Mouse (Mus musculus) hindbrain, embryonic 14.5 days (tissue): Measurements from ENCODE around the gene Tbc1d20. TPM values are rescaled to one million over a fixed set of nuclear protein-coding genes. Genes with fewer than 3 reads are reported as not detected.

Experiments used
- ATAC-seq: fragments of 200-750 bp; cut with Nextera tagmentation; 2 replicates; pipeline ENCODE4 v1.8.0; 2017; ENCODE audit warnings: moderate number of reproducible peaks, mild to moderate bottlenecking, moderate TSS enrichment, moderate library complexity; ENCODE audit not compliant: low FRiP score
- DNase-seq: peaks from one replicate; pipeline ENCODE4 v3.0.0-alpha.2; 2015; ENCODE audit warnings: low spot score
- H3K27ac ChIP-seq: fragments of 300-500 bp; sonication (generic); 2 replicates; pipeline ENCODE4 v1.5.1; 2014; ENCODE audit warnings: mild to moderate bottlenecking, moderate library complexity
- H3K27me3 ChIP-seq: fragments of 300-500 bp; sonication (generic); 2 replicates; pipeline ENCODE4 v1.6.1; 2014; ENCODE audit warnings: mild to moderate bottlenecking, low read length, mixed read lengths; ENCODE audit not compliant: control insufficient read depth, insufficient read depth
- H3K36me3 ChIP-seq: fragments of 300-500 bp; sonication (generic); replicated peaks from 2 replicates; pipeline ENCODE4 v1.6.1; 2014; ENCODE audit not compliant: control insufficient read depth, insufficient read depth
- H3K4me1 ChIP-seq: fragments of 300-500 bp; sonication (generic); replicated peaks from 2 replicates; pipeline ENCODE4 v1.6.1; 2014; ENCODE audit warnings: antibody characterized with exemption, low read length, mixed read lengths; ENCODE audit not compliant: control insufficient read depth, insufficient read depth
- H3K4me2 ChIP-seq: fragments of 300-500 bp; sonication (generic); replicated peaks from 2 replicates; pipeline ENCODE4 v1.6.1; 2014; ENCODE audit warnings: mild to moderate bottlenecking, moderate library complexity
- H3K4me3 ChIP-seq: fragments of 300-500 bp; sonication (generic); replicated peaks from 2 replicates; pipeline ENCODE4 v1.5.1; 2014; ENCODE audit warnings: mild to moderate bottlenecking, low read length
- H3K9ac ChIP-seq: fragments of 300-500 bp; sonication (generic); 2 replicates; pipeline ENCODE4 v1.6.1; 2014
- H3K9me3 ChIP-seq: fragments of 300-500 bp; sonication (generic); 2 replicates; pipeline ENCODE4 v1.6.1; 2016; ENCODE audit warnings: low read length; ENCODE audit not compliant: control insufficient read depth
- WGBS: fragments of 180-500 bp; shearing (Covaris S2); extraction: QIAGEN DNeasy Blood & Tissue Kit; methylation state at CpG from one replicate; pipeline ENCODE4 v1.1.7; 2014; 5-methylcytosine and 5-hydroxymethylcytosine counted together
- polyA plus RNA-seq: library from polyadenylated mRNA; unstranded; fragments of >200 nt; fragmentation: Nextera tagmentation; extraction: Ambion mirVana; gene quantifications from 2 replicates; pipeline ENCODE4 v1.2.1, GENCODE M21; 2014

Gene Tbc1d20
- polyA plus RNA-seq, 1 experiment from 2014 or later = 31.4 TPM

- Histone ChIP-seq H3K4me1 (peaks cover 18% of the 10 kb centered on the region), H3K4me3 (no peak overlapping the region), H3K27ac (no peak overlapping the region), H3K4me2 (0 out of 2 replicates have a peak overlapping the region, but pooled peaks have one; percentile 82), H3K9me3 (no peaks in the 10 kb centered on the region), H3K9ac (no peak overlapping the region), H3K36me3 (no peaks in the 10 kb centered on the region; the same call in 1 of the 2 replicates), H3K27me3 (no peaks in the 10 kb centered on the region)
- ATAC-seq = no peak
- WGBS = 56% methylated on average over 2 of the region's 2 CpGs
- no peak for DNase-seq
Observed at GRCm38 (mm10) chr2:152292475-152292874, 1.2 kb upstream of the Tbc1d20 start.

GRCm38 (mm10) chr2:152293179-152293726 lies 375 bp upstream of the Tbc1d20 start:
- under 1% methylated on average over 15 of the region's 15 CpGs for WGBS
- DNase-seq = no peak
- no peak overlapping the region for H3K27ac ChIP-seq

GRCm38 (mm10) chr2:152294541-152294940 lies 913 bp downstream of the Tbc1d20 start:
- Histone ChIP-seq H3K9me3 (no peaks in the 10 kb centered on the region), H3K27me3 (no peaks in the 10 kb centered on the region), H3K4me1 (peaks cover 18% of the 10 kb centered on the region), H3K4me3 (peak overlapping the region; percentile 87), H3K4me2 (peak overlapping the region; percentile 82), H3K9ac (peak overlapping the region; percentile 92), H3K36me3 (0 out of 2 replicates have a peak, but pooled peaks cover under 1% of the 10 kb centered on the region), H3K27ac (no peak overlapping the region)
- ATAC-seq (no peak; the same call in 1 of the 2 replicates), DNase-seq (no peak)
- 39% methylated on average over 5 of the region's 5 CpGs for WGBS

More at GRCm38 (mm10) chr2:152293179-152293726, 375 bp upstream of the Tbc1d20 start:
- H3K9ac ChIP-seq = peak overlapping the region; percentile 92
- H3K4me2 ChIP-seq = peak overlapping the region; percentile 82
- H3K4me3 ChIP-seq = peak overlapping the region; percentile 87
- H3K27me3 ChIP-seq = no peaks in the 10 kb centered on the region
- H3K36me3 ChIP-seq = no peaks in the 10 kb centered on the region
- ATAC-seq = peak; percentile 71
- no peaks in the 10 kb centered on the region for H3K9me3 ChIP-seq
- H3K4me1 ChIP-seq = peaks cover 18% of the 10 kb centered on the region

DNA sequence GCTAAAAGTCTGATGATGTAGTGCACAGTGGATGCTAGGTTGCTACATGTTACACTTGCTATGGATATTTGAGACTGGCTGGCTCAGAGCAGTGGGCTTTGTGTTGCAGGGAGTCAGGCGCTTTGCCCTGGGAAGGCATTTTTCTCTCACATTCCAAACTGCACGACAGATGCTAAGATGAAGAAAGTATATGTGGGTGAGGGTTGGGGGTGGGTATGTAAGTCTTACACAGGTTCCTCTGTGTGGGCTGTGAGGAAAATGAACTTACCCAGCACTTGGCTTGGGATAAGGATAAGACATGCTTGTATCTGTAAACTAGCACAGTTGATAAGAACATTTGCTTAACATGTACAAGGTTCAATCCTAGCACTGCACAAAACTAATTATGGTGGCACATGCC lies 9.2 kb downstream of the Tbc1d20 start:
- ATAC-seq (no peak), DNase-seq (no peak)
- no peaks in the 10 kb centered on the region for H3K4me1 ChIP-seq
- H3K9ac ChIP-seq = no peak overlapping the region
- no peaks in the 10 kb centered on the region for H3K27me3 ChIP-seq
- H3K36me3 ChIP-seq = peaks cover 63% of the 10 kb centered on the region
- H3K9me3 ChIP-seq = no peaks in the 10 kb centered on the region
- H3K4me3 ChIP-seq = no peak overlapping the region
- H3K27ac ChIP-seq = no peak overlapping the region
- 91% methylated on average over 2 of the region's 2 CpGs for WGBS
- H3K4me2 ChIP-seq = no peak overlapping the region

- no peak for ATAC-seq
Observed at GRCm38 (mm10) chr2:152303781-152304180, 10.2 kb downstream of the Tbc1d20 start.

DNA sequence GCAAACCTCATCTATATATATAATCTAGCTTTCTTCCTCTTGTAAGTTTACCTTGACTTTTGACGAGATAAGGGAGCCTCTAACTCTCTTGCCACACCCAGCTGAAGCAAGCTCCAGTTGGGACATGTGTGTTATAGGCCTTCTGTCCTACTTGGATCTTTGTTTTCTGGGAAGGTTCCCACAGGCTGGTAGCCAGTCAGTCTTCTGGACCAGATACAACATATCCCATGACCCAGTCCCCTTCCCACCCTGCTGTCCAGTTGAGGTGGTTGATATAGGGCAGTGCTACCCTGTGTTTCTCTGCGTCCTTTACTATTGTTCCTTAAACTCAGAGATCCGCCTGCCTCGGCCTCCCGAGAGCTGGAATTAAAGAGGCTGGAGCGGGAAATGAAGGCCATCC lies 11.9 kb downstream of the Tbc1d20 start:
- WGBS = 98% methylated on average over 6 of the region's 6 CpGs
- no peak overlapping the region for H3K4me2 ChIP-seq
- H3K4me3 ChIP-seq = no peak overlapping the region
- no peaks in the 10 kb centered on the region for H3K4me1 ChIP-seq
- no peaks in the 10 kb centered on the region for H3K27me3 ChIP-seq
- peaks cover 84% of the 10 kb centered on the region for H3K36me3 ChIP-seq
- H3K27ac ChIP-seq = no peak overlapping the region
- ATAC-seq = no peak
- DNase-seq = no peak
- H3K9me3 ChIP-seq = no peaks in the 10 kb centered on the region
- no peak overlapping the region for H3K9ac ChIP-seq

More at GRCm38 (mm10) chr2:152303781-152304180, 10.2 kb downstream of the Tbc1d20 start:
- Histone ChIP-seq H3K36me3 (peaks cover 72% of the 10 kb centered on the region), H3K9ac (no peak overlapping the region), H3K4me2 (no peak overlapping the region), H3K27ac (no peak overlapping the region), H3K27me3 (no peaks in the 10 kb centered on the region), H3K9me3 (no peaks in the 10 kb centered on the region), H3K4me3 (no peak overlapping the region), H3K4me1 (no peaks in the 10 kb centered on the region)
- WGBS = 66% methylated on average over 5 of the region's 5 CpGs
- no peak for DNase-seq

DNA sequence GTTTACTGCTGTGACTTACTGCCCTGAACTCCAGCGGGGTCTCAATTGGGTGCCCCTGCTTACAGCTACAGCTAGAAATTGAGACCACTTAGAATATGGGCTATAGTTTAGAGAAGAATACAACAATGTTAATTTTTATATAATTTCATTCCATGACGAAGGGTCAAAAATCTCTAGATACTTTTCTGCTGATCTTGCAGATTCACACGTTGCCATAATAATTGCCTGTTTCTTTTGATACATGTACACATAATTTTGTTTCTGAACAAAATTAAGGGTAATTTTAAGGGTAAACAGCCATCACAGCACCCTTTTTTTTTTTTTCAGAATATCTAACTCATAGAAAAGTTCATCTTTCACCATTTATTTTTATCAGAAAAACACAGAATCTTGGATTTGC lies 13.6 kb downstream of the Tbc1d20 start:
- H3K4me3 ChIP-seq = no peak overlapping the region
- H3K9ac ChIP-seq = no peak overlapping the region
- no peak for ATAC-seq
- peaks cover 99% of the 10 kb centered on the region for H3K36me3 ChIP-seq
- no peaks in the 10 kb centered on the region for H3K27me3 ChIP-seq
- H3K27ac ChIP-seq = no peak overlapping the region
- WGBS = 93% methylated on average over 3 of the region's 3 CpGs
- H3K9me3 ChIP-seq = no peaks in the 10 kb centered on the region
- H3K4me2 ChIP-seq = no peak overlapping the region
- DNase-seq = no peak
- no peaks in the 10 kb centered on the region for H3K4me1 ChIP-seq

DNA sequence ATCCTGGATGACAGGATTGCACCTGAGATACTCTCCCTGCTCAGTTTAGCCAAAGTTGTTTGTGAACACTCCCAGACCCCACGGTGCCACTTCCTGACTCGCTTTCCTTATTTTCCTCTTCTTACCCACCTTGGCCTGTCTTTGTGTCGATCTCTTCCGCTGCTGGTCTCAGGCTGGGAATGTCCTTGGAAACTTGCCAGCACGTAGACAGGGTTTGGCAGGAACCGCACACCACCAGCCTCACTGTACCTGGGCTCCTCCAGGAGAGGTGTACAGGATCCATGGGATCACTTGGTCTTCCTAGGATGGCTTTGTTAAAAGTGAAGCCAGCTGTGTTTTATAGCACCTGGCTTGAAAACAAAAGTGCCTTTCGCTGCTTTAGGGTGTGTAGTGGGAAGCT lies 19.4 kb downstream of the Tbc1d20 start:
- peaks cover 99% of the 10 kb centered on the region for H3K36me3 ChIP-seq
- WGBS = 78% methylated on average over 7 of the region's 7 CpGs

GRCm38 (mm10) chr2:152313926-152314325 lies 20.3 kb downstream of the Tbc1d20 start:
- Histone ChIP-seq H3K4me2 (no peak overlapping the region), H3K36me3 (peaks cover 99% of the 10 kb centered on the region), H3K4me1 (no peaks in the 10 kb centered on the region), H3K4me3 (no peak overlapping the region), H3K27ac (no peak overlapping the region), H3K27me3 (no peaks in the 10 kb centered on the region), H3K9ac (no peak overlapping the region), H3K9me3 (no peaks in the 10 kb centered on the region)
- ATAC-seq (no peak), DNase-seq (no peak)
- WGBS = 95% methylated on average over 6 of the region's 6 CpGs

More for the DNA sequence above, 19.4 kb downstream of the Tbc1d20 start:
- DNase-seq (no peak), ATAC-seq (no peak)
- Histone ChIP-seq H3K9me3 (no peaks in the 10 kb centered on the region), H3K27me3 (no peaks in the 10 kb centered on the region), H3K27ac (no peak overlapping the region), H3K4me3 (no peak overlapping the region), H3K4me2 (no peak overlapping the region), H3K9ac (no peak overlapping the region), H3K4me1 (no peaks in the 10 kb centered on the region)

- 93% methylated on average over 6 of the region's 6 CpGs for WGBS
Observed at GRCm38 (mm10) chr2:152317054-152317453, 23.4 kb downstream of the Tbc1d20 start.

More at GRCm38 (mm10) chr2:152317054-152317453, 23.4 kb downstream of the Tbc1d20 start:
- Histone ChIP-seq H3K27ac (no peak overlapping the region), H3K9ac (no peak overlapping the region), H3K4me1 (no peaks in the 10 kb centered on the region), H3K36me3 (peaks cover 99% of the 10 kb centered on the region), H3K4me2 (no peak overlapping the region), H3K4me3 (no peak overlapping the region), H3K9me3 (no peaks in the 10 kb centered on the region), H3K27me3 (no peaks in the 10 kb centered on the region)
- ATAC-seq (no peak), DNase-seq (no peak)
